Mouse (Mus musculus): Measurements from ENCODE around the gene Klhl23. TPM values are rescaled to one million over a fixed set of nuclear protein-coding genes. Genes with fewer than 3 reads are reported as not detected.
"Not testable (repeated sequence)": the region's sequence is repeated elsewhere in the genome, so short reads cannot be mapped to it uniquely, and the experiment has no call there.

The Klhl23 gene
- polyA plus RNA-seq, 1 experiment: 34.7 TPM

DNA sequence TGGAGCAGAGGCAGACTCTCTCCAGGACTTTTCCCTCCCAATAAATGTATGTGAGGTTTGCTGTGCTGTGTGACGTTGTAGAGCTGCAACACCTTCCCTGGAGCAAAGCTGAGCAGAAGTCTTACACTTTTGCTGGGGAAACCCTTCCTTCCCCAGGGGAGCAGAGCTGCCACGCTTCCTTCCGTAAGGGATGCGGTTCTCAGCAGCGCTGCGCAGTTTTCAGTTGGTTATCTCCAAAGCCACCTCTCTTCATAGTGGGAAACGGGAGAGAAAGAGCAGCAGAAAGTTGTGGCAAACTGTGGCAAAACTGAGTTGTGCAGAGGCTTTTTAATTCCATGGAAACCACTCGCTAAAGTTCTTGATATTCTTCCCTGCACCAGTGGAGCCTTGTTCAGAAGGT is 18.0 kb upstream of the Klhl23 start:
- H3K4me1 ChIP-seq (ENCODE audit: control insufficient read depth, insufficient read depth, low read length): no peaks in the 10 kb centered on the region
- H3K4me3 ChIP-seq (ENCODE audit: insufficient read depth, low read length): no peak overlapping the region
- TF ChIP-seq POLR2A (IDR thresholded peaks at IDR 0.05; ENCODE audit: extremely low read depth, insufficient read depth, low read length) (no peak), CTCF (IDR thresholded peaks at IDR 0.05; ENCODE audit: extremely low read depth, insufficient read depth, low read length) (no peak)
- no peak overlapping the region for H3K27ac ChIP-seq (ENCODE audit: insufficient read depth, low read length)

DNA sequence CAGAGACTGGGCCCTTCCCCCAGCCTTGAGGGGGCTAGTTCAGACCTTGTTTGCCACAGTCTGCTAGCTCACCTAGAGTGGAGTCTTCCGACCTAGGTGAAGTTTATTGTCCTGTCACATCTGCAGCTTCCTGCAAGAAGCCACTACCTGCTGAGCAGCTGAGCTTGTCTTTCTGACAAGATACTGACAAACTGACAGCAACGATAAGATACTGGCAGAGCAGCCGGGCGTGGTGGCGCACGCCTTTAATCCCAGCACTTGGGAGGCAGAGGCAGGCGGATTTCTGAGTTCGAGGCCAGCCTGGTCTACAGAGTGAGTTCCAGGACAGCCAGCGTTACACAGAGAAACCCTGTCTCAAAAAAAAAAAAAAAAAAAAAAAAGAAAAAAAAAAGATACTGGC is 17.1 kb upstream of the Klhl23 start:
- H3K4me1 ChIP-seq (ENCODE audit: control insufficient read depth, insufficient read depth, low read length); H3K27ac ChIP-seq (ENCODE audit: insufficient read depth, low read length); H3K4me3 ChIP-seq (ENCODE audit: insufficient read depth, low read length): not testable (repeated sequence)

DNA sequence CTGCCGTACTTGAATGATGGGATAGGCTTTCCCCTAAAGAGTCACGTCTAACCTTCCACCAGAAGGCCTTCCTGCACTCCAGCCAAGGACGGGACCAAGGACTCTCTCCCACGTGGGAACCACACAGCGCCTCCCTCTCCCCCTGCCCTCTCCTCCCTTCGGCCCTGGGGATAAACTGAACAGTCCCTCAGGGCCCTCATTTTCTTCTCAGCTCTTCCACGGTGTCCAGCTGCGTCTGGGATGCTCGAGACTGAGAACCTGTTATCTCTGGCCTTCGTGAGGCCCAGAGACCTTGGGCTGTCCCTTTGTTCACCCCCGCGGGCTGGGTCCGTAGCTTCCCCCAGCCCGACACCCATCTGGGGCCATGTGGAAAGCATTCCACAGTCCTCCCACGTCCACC is 11.6 kb upstream of the Klhl23 start:
- TF ChIP-seq CTCF (IDR thresholded peaks at IDR 0.05; ENCODE audit: extremely low read depth, insufficient read depth, low read length): no peak
- TF ChIP-seq POLR2A (IDR thresholded peaks at IDR 0.05; ENCODE audit: extremely low read depth, insufficient read depth, low read length): no peak
- Histone ChIP-seq H3K27ac (ENCODE audit: insufficient read depth, low read length) (no peak overlapping the region), H3K4me1 (ENCODE audit: control insufficient read depth, insufficient read depth, low read length) (no peaks in the 10 kb centered on the region), H3K4me3 (ENCODE audit: insufficient read depth, low read length) (no peak overlapping the region)

DNA sequence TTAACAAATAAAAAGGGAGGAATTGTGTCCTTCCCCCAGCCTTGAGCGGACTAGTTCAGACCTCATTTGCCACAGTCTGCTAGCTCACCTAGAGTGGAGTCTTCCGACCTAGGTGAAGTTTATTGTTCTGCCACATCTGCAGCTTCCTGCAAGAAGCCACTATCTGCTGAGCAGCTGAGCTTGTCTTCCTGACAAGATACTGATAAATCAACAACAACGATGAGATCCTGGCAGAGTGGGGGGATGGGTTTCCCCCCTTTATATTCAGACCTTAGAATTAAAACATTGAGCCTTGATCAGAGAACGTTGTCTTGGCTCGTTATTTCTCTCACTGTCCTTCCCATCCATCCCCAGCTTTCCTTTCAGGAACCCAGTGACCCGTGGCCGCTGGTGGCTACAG is 10.4 kb upstream of the Klhl23 start:
- H3K27ac ChIP-seq (ENCODE audit: insufficient read depth, low read length); H3K4me3 ChIP-seq (ENCODE audit: insufficient read depth, low read length); H3K4me1 ChIP-seq (ENCODE audit: control insufficient read depth, insufficient read depth, low read length): not testable (repeated sequence)

DNA sequence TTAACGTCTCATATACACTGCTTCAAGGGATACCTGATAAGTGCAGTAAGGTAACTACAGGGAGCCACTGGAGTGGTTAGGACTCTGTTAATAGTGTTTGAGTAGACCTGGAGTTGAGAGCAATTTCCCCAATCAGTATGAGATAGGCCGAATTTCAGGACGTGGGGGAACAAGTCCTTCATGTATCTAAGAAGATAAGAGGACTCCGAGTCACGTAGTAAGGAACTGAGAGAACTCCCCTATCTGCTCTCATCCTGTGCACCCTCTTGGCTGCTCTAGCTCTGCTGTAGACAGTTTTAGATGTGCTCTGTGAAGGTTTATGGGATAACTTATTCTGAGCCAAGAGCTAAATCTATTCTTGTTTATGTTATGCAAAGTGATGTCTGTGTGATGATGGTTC is 5.2 kb upstream of the Klhl23 start:
- TF ChIP-seq POLR2A (IDR thresholded peaks at IDR 0.05; ENCODE audit: extremely low read depth, insufficient read depth, low read length) (no peak), CTCF (IDR thresholded peaks at IDR 0.05; ENCODE audit: extremely low read depth, insufficient read depth, low read length) (no peak)
- Histone ChIP-seq H3K4me1 (ENCODE audit: control insufficient read depth, insufficient read depth, low read length) (no peaks in the 10 kb centered on the region; the same call in 1 of the 2 replicates), H3K27ac (ENCODE audit: insufficient read depth, low read length) (no peak overlapping the region), H3K4me3 (ENCODE audit: insufficient read depth, low read length) (no peak overlapping the region)

DNA sequence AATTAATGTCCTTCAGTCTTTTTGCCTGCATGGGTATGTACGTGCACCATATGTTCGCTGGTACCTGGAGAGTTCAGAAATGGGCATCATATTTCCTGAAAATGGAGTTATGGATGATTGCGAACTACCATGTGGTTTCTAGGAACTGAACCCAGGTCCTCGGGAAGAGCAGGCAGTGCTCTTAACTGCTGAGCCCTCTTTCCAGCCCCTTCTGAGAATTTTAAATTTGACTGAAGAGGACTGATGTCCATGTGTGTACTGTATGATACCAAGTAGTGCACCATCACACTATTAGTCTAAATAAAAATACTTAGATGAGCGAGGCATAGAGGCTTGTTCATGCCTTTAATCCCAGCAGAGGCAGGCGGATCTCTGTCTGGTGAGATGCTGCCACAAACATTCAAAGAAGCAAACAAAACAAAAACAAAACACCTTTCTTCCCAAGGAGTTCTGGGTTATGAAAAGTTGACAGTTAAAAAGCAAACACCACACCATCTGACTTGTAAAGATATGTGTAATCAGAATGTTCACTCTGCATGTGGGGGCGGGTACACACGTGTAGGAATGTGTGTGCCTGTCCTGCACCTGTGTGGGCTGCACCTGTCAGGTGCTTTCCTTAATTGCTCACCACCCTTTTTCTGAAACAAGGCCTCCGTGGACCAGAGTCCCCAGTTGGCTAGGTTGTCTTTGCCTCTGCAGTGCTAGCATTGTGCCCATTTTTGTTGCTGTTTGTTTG is 3.2 kb upstream of the Klhl23 start:
- Histone ChIP-seq H3K4me3 (ENCODE audit: insufficient read depth, low read length) (no peak overlapping the region), H3K4me1 (ENCODE audit: control insufficient read depth, insufficient read depth, low read length) (no peaks in the 10 kb centered on the region; the same call in 1 of the 2 replicates), H3K27ac (ENCODE audit: insufficient read depth, low read length) (no peak overlapping the region)
- no peak for TF ChIP-seq CTCF (IDR thresholded peaks at IDR 0.05; ENCODE audit: extremely low read depth, insufficient read depth, low read length)
- no peak for TF ChIP-seq POLR2A (IDR thresholded peaks at IDR 0.05; ENCODE audit: extremely low read depth, insufficient read depth, low read length)

DNA sequence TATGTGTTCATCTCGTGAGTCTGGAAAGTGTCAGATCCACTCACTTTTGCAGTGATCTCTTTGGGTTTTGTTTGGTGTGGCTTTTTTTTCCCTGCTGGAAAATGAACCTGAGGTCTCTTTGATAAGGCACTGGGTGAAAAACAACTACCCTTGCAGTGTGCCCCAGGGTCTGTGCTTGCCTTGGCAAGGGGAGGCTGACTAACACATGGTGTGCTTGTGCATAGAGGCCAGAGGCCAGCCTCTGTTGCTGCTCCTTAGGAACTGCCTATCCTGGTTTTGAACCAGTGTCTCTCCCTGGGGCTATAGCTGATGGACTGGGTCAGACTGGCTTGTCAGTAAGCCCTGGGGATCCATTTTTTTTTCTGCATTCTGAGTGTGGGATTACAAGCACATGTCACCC is 1.5 kb upstream of the Klhl23 start:
- peaks cover 2% of the 10 kb centered on the region for H3K4me1 ChIP-seq (ENCODE audit: control insufficient read depth, insufficient read depth, low read length)
- H3K4me3 ChIP-seq (ENCODE audit: insufficient read depth, low read length): no peak overlapping the region
- H3K27ac ChIP-seq (ENCODE audit: insufficient read depth, low read length): no peak overlapping the region
- no peak for TF ChIP-seq POLR2A (IDR thresholded peaks at IDR 0.05; ENCODE audit: extremely low read depth, insufficient read depth, low read length)

DNA sequence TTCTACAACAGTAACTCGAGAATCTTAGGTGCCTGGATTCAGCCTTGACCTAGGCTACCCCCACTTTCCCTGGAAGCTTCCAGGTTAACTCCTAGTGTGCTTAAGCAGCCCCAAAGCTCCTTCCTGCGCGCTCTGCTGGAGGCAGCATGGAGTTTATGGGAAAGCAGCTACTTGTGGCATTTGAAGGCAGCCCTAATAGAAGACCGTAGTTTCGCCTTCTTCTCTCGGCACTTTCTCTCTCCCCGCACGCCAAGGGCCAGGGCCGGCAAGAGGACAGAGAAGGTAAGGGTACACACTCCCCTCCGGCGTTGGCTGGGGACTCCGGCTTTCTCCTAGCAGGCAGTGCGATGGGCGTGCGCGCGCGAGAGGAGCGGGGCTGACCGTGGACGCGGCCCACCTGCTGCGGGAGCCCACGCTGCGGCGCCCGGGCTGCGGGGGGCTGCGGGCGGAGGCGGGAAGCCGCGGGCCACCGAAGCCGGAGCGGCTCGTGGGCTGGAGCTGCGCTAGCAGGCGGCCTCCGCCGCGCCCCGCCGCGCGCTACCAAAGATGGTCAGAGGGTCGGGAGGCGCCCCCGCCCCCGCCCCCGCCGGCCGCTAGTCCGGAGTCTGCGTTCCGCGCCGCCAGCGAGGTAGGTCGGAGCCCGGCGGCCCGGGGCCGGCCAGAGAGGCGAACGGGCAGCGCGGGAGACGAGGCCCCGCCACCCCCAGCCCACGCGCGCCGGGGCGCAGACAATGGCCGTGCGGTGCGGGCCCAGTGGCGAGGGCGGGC is 801 bp downstream of the Klhl23 start:
- TF ChIP-seq POLR2A (IDR thresholded peaks at IDR 0.05; ENCODE audit: extremely low read depth, insufficient read depth, low read length): peak; percentile 46; the same call in 1 of the 2 replicates
- no peak for TF ChIP-seq CTCF (IDR thresholded peaks at IDR 0.05; ENCODE audit: extremely low read depth, insufficient read depth, low read length)
- H3K27ac ChIP-seq (ENCODE audit: insufficient read depth, low read length): peak overlapping the region; percentile 16
- H3K4me1 ChIP-seq (ENCODE audit: control insufficient read depth, insufficient read depth, low read length): peaks cover 2% of the 10 kb centered on the region
- H3K4me3 ChIP-seq (ENCODE audit: insufficient read depth, low read length): peak overlapping the region; percentile 54

DNA sequence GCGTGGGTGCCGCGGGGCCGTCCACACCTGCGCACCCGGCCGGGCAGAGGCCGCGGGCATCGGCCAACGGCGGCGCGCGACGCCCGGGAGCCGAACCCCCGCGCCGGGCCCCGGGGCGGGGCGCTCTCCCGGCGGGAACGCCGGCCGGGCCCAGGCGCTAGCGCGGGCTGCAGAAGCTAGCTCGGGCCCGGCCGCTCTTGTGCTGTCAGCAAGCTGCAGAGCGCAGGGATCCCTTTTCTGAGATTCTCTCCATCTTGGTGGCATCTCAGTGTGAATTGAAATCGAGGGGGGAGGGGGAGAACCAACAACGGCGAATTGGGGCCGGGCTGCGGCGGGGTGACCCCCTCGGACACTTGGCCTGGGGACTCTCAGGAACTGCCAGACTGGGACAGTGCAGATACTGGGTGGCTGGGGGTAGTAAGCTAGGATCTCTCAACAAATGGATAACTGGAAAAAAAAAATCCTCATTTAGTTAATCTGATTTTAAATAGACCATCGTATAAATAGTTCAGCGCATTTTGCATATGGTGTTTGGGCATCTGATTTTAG is 1.5 kb downstream of the Klhl23 start:
- H3K27ac ChIP-seq (ENCODE audit: insufficient read depth, low read length): peak overlapping the region; percentile 16
- TF ChIP-seq POLR2A (IDR thresholded peaks at IDR 0.05; ENCODE audit: extremely low read depth, insufficient read depth, low read length): no peak
- no peak for TF ChIP-seq CTCF (IDR thresholded peaks at IDR 0.05; ENCODE audit: extremely low read depth, insufficient read depth, low read length)
- peaks cover 2% of the 10 kb centered on the region for H3K4me1 ChIP-seq (ENCODE audit: control insufficient read depth, insufficient read depth, low read length)
- H3K4me3 ChIP-seq (ENCODE audit: insufficient read depth, low read length): peak overlapping the region; percentile 54

DNA sequence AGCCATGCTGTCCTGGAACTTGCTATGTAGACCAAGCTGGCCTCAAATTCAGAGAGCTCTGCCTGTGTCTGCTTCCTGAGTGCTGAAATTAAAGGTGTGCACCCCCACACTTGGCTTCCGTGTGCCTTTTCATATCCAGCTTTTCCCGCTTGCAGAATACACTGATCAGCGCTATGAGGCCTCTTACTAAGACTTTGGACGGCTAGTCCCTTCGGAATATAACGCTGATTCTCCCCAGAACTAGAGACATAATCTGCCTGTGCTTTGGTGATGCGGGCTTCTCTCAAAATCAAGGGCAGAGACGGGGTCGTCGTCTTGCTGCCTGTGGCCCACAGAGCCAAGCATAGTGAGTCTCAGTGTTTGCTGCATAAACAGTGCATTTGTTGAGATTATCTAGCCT is 4.2 kb downstream of the Klhl23 start:
- Histone ChIP-seq H3K27ac (ENCODE audit: insufficient read depth, low read length) (no peak overlapping the region), H3K4me3 (ENCODE audit: insufficient read depth, low read length) (no peak overlapping the region)

More for the DNA sequence above, 4.2 kb downstream of the Klhl23 start:
- peaks cover 2% of the 10 kb centered on the region for H3K4me1 ChIP-seq (ENCODE audit: control insufficient read depth, insufficient read depth, low read length)
- TF ChIP-seq CTCF (IDR thresholded peaks at IDR 0.05; ENCODE audit: extremely low read depth, insufficient read depth, low read length): no peak
- no peak for TF ChIP-seq POLR2A (IDR thresholded peaks at IDR 0.05; ENCODE audit: extremely low read depth, insufficient read depth, low read length)
